Mouse (Mus musculus) bone marrow macrophage, adult 2 months (primary cell): ENCODE measurements around the gene Bcas1.
"Not testable (repeated sequence)": the region's sequence is repeated elsewhere in the genome, so short reads cannot be mapped to it uniquely, and the experiment has no call there.

ENCODE experiments used
- CTCF ChIP-seq: IDR thresholded peaks from 2 replicates; pipeline ENCODE4 v1.5.1; 2012; ENCODE audit warnings: low read depth, mild to moderate bottlenecking, low read length, moderate library complexity
- POLR2A ChIP-seq: IDR thresholded peaks from 2 replicates; pipeline ENCODE4 v1.6.1; 2012; ENCODE audit warnings: mild to moderate bottlenecking, low read depth, low read length, borderline replicate concordance

DNA sequence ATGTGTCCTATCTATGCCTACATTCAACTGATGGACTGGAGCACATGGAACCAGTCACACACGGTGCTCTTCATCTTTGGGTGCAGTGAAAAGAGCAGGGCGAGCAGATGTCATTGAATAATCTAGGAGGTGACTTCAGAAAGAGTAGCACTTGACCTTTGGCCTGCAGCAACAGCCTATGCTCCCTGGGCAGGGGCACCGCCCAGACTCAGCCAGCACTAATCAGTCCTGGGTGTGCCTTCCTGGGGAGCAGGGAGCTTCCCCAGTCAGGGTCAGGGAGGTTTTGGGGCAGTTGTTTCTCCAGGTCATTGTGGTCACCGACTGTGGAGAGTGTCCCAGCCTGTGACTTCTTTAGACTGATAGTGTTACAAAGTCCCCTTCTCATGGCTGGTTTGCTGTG lies 26.2 kb upstream of the Bcas1 start:
- TF ChIP-seq POLR2A, CTCF: not testable (repeated sequence)
